Mouse (Mus musculus) midbrain, postnatal 0 days (tissue): ENCODE results near the gene Plch2. TPM values are rescaled to one million over a fixed set of nuclear protein-coding genes. Genes with fewer than 3 reads are reported as not detected.

Source experiments
- ATAC-seq: fragments of 200-750 bp; cut with Nextera tagmentation; 2 replicates; pipeline ENCODE4 v1.8.0; 2017; ENCODE audit warnings: moderate number of reproducible peaks, mild to moderate bottlenecking, moderate TSS enrichment, moderate library complexity; ENCODE audit not compliant: low FRiP score
- DNase-seq: peaks from one replicate; pipeline ENCODE4 v3.0.0-alpha.2; 2015; ENCODE audit warnings: low spot score
- H3K27ac ChIP-seq: fragments of 300-500 bp; sonication (generic); 2 replicates; pipeline ENCODE4 v1.5.1; 2014; ENCODE audit warnings: low read depth, mild to moderate bottlenecking, low read length, mixed read lengths
- H3K27me3 ChIP-seq: fragments of 300-500 bp; sonication (generic); 2 replicates; pipeline ENCODE4 v1.6.1; 2014; ENCODE audit warnings: low read length, control low read depth, mixed read lengths; ENCODE audit not compliant: insufficient read depth
- H3K36me3 ChIP-seq: fragments of 300-500 bp; sonication (generic); 2 replicates; pipeline ENCODE4 v1.6.1; 2014; ENCODE audit warnings: low read length, control low read depth, mixed read lengths; ENCODE audit not compliant: insufficient read depth
- H3K4me1 ChIP-seq: fragments of 300-500 bp; sonication (generic); 2 replicates; pipeline ENCODE4 v1.6.1; 2014; ENCODE audit warnings: mild to moderate bottlenecking, control low read depth, antibody characterized with exemption, low read length, mixed read lengths; ENCODE audit not compliant: insufficient read depth
- H3K4me2 ChIP-seq: fragments of 300-500 bp; sonication (generic); 2 replicates; pipeline ENCODE4 v1.6.1; 2014; ENCODE audit warnings: low read depth, mild to moderate bottlenecking, low read length, mixed read lengths; ENCODE audit not compliant: poor library complexity, severe bottlenecking
- H3K4me3 ChIP-seq: fragments of 300-500 bp; sonication (generic); 2 replicates; pipeline ENCODE4 v1.5.1; 2014; ENCODE audit warnings: low read depth, mild to moderate bottlenecking, low read length, moderate library complexity
- H3K9ac ChIP-seq: fragments of 300-500 bp; sonication (generic); replicated peaks from 2 replicates; pipeline ENCODE4 v1.6.1; 2014; ENCODE audit warnings: mild to moderate bottlenecking, low read length, moderate library complexity, mixed read lengths; ENCODE audit not compliant: poor library complexity, severe bottlenecking
- H3K9me3 ChIP-seq: fragments of 300-500 bp; sonication (generic); 2 replicates; pipeline ENCODE4 v1.6.1; 2016; ENCODE audit warnings: low read length, control low read depth
- CTCF ChIP-seq: IDR thresholded peaks from 2 replicates; pipeline ENCODE4 v1.5.1; 2016; ENCODE audit warnings: antibody characterized with exemption, mild to moderate bottlenecking
- WGBS: fragments of 180-500 bp; shearing (Covaris S2); extraction: QIAGEN DNeasy Blood & Tissue Kit; methylation state at CpG from one replicate; pipeline ENCODE4 v1.1.7; 2014; 5-methylcytosine and 5-hydroxymethylcytosine counted together
- polyA plus RNA-seq: library from polyadenylated mRNA; unstranded; fragments of >200 nt; fragmentation: Nextera tagmentation; extraction: Ambion mirVana; gene quantifications from 2 replicates; pipeline ENCODE4 v1.2.1, GENCODE M21; 2015
- total RNA-seq: library from RNA; depleted of rRNA; stranded (reverse); fragments of >200 nt; gene quantifications from 2 replicates; pipeline ENCODE4 v1.2.3, GENCODE M21; 2014

The Plch2 gene
- total and polyA plus RNA-seq, 2 experiments from 2014 or later = 21.7 to 49.8 TPM

DNA sequence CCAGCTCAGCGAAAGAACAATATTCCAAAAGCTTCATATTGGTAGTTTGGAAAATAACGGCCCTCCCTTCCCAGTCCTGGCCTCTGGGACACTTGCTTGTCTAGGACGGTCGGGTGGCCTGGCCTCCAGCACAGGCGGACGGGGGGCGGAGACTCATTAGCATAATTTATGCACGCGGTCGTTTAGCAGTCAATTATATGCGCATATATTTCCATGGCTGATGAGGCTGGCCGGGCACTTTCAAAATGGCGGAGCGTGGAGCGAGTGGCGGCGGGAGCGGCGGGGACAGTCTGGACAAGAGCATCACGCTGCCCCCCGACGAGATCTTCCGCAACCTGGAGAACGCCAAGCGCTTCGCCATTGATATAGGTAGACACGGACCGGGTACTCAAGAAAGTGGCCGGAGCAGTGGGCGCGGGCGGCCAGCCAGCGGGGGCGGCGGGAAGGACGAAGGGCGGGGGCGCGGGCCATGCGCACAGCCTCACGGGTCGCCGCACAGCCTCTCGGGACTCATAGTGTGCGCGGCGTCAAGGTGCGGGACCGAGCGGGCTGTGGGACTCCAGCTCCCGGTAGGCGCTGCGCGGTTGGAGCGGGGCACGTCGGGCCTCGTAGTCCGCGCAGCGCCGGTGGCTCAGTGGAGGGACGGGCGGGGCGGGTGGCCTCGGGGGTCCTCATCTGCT is 92.5 kb downstream of the Plch2 start, which contains the start of gene Pank4:
TSS of gene Pank4 (plus strand) at position 223 of the 680 bp plus-strand sequence.
- H3K9ac ChIP-seq = peak within 1 kb of the TSS; percentile 86
- ATAC-seq (peak; percentile 89), DNase-seq (peak; percentile 94)
- WGBS = under 1% methylated on average over 44 of the region's 66 CpGs
- peaks cover 29% of the 10 kb centered on the region; the same call in 1 of the 2 replicates for H3K4me1 ChIP-seq
- H3K27ac ChIP-seq = peak within 1 kb of the TSS; percentile 95
- no peak for TF ChIP-seq CTCF
- 0 out of 2 replicates have a peak, but pooled peaks cover under 1% of the 10 kb centered on the region for H3K36me3 ChIP-seq
- peak within 1 kb of the TSS; percentile 92 for H3K4me2 ChIP-seq
- no peaks in the 10 kb centered on the region for H3K9me3 ChIP-seq
- peak within 1 kb of the TSS; percentile 76 for H3K4me3 ChIP-seq
- no peaks in the 10 kb centered on the region for H3K27me3 ChIP-seq

DNA sequence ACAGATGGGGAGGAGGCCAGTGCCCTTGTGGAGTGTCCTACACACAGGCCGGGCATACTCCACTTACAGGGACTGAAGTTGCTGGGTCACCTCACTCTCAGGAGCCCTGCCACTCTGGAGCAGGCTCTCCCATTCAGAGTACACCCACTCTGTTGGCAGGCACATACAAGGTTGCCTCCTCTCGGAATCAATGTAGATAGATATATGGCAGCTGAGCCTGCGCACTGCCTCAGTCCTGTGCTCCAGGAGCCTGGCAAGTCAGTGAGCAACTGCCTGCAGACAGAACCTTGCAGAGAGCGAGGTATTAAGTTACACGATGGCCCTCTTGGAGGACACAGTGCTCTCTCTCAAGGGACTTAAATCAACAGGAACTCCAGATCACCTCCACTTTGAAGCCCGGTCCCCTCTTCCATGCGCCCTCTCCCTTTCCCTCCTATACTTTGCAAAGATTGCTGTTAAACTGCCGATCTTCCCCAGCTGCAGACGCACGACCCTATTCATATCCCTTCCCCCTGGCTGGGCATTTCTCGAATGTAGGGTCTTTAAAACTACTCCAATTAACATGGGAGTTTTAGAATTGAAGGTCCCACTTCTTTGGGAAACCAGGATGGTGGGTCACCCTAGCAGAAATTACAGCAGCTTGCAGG is 93.3 kb downstream of the Plch2 start:
- peak overlapping the region; percentile 92 for H3K4me2 ChIP-seq
- 7% methylated on average over 11 of the region's 11 CpGs for WGBS
- peak overlapping the region; percentile 95 for H3K27ac ChIP-seq
- H3K9ac ChIP-seq = peak overlapping the region; percentile 86
- DNase-seq (peak; percentile 22), ATAC-seq (no peak)
- no peak for TF ChIP-seq CTCF
- H3K4me1 ChIP-seq = peaks cover 32% of the 10 kb centered on the region; the same call in 1 of the 2 replicates
- H3K36me3 ChIP-seq = no peaks in the 10 kb centered on the region
- peak overlapping the region; percentile 76 for H3K4me3 ChIP-seq
- H3K27me3 ChIP-seq = no peaks in the 10 kb centered on the region
- no peaks in the 10 kb centered on the region for H3K9me3 ChIP-seq

GRCm38 (mm10) chr4:154962683-154963082 is 93.9 kb downstream of the Plch2 start:
- Histone ChIP-seq H3K9ac (peak overlapping the region; percentile 73), H3K4me3 (peak overlapping the region; percentile 76), H3K36me3 (no peaks in the 10 kb centered on the region), H3K9me3 (no peaks in the 10 kb centered on the region), H3K4me2 (peak overlapping the region; percentile 92), H3K4me1 (peaks cover 35% of the 10 kb centered on the region; the same call in 1 of the 2 replicates), H3K27ac (peak overlapping the region; percentile 95), H3K27me3 (no peaks in the 10 kb centered on the region)
- ATAC-seq = no peak
- DNase-seq = no peak
- WGBS = 27% methylated on average over 7 of the region's 7 CpGs
- TF ChIP-seq CTCF = no peak

GRCm38 (mm10) chr4:154961911-154962310 is 94.7 kb downstream of the Plch2 start:
- 7% methylated on average over 13 of the region's 13 CpGs for WGBS
- DNase-seq (no peak), ATAC-seq (no peak)
- Histone ChIP-seq H3K4me2 (peak overlapping the region; percentile 92), H3K27ac (peak overlapping the region; percentile 71), H3K9me3 (no peaks in the 10 kb centered on the region), H3K4me3 (peak overlapping the region; percentile 76), H3K36me3 (no peaks in the 10 kb centered on the region), H3K4me1 (peaks cover 35% of the 10 kb centered on the region; the same call in 1 of the 2 replicates), H3K9ac (peak overlapping the region; percentile 73), H3K27me3 (no peaks in the 10 kb centered on the region)
- TF ChIP-seq CTCF = no peak

- H3K27ac ChIP-seq = peak overlapping the region; percentile 71
- H3K4me3 ChIP-seq = peak overlapping the region; percentile 76
- H3K4me2 ChIP-seq = peak overlapping the region; percentile 92
- no peaks in the 10 kb centered on the region for H3K36me3 ChIP-seq
- no peak for ATAC-seq
- under 1% methylated on average over 35 of the region's 47 CpGs for WGBS
- 0 out of 2 replicates have a peak, but pooled peaks have one; percentile 34 for TF ChIP-seq CTCF
- no peaks in the 10 kb centered on the region for H3K9me3 ChIP-seq
- peak overlapping the region; percentile 73 for H3K9ac ChIP-seq
- H3K27me3 ChIP-seq = no peaks in the 10 kb centered on the region
- peak; percentile 24 for DNase-seq
- H3K4me1 ChIP-seq = peaks cover 32% of the 10 kb centered on the region; the same call in 1 of the 2 replicates
Observed at GRCm38 (mm10) chr4:154961226-154961738, 95.3 kb downstream of the Plch2 start.
